Mouse (Mus musculus) midbrain, embryonic 12.5 days (tissue): ENCODE data around the gene Adarb1. TPM values are rescaled to one million over a fixed set of nuclear protein-coding genes. Genes with fewer than 3 reads are reported as not detected.

Experiments
- ATAC-seq: fragments of 200-750 bp; cut with Nextera tagmentation; 2 replicates; pipeline ENCODE4 v1.8.0; 2017; ENCODE audit warnings: low read depth, moderate TSS enrichment, moderate library complexity; ENCODE audit not compliant: low FRiP score
- H3K27ac ChIP-seq: fragments of 300-500 bp; sonication (generic); replicated peaks from 2 replicates; pipeline ENCODE4 v1.5.1; 2016; ENCODE audit warnings: mild to moderate bottlenecking
- H3K27me3 ChIP-seq: fragments of 300-500 bp; sonication (generic); 2 replicates; pipeline ENCODE4 v1.6.1; 2016; ENCODE audit warnings: mild to moderate bottlenecking
- H3K36me3 ChIP-seq: fragments of 300-500 bp; sonication (generic); 2 replicates; pipeline ENCODE4 v1.6.1; 2016
- H3K4me1 ChIP-seq: fragments of 300-500 bp; sonication (generic); 2 replicates; pipeline ENCODE4 v1.6.1; 2016
- H3K4me2 ChIP-seq: fragments of 300-500 bp; sonication (generic); replicated peaks from 2 replicates; pipeline ENCODE4 v1.6.1; 2016; ENCODE audit warnings: mild to moderate bottlenecking, moderate library complexity
- H3K4me3 ChIP-seq: fragments of 300-500 bp; sonication (generic); 2 replicates; pipeline ENCODE4 v1.5.1; 2016; ENCODE audit warnings: mild to moderate bottlenecking
- H3K9ac ChIP-seq: fragments of 300-500 bp; sonication (generic); replicated peaks from 2 replicates; pipeline ENCODE4 v1.6.1; 2016; ENCODE audit warnings: mild to moderate bottlenecking, moderate library complexity
- H3K9me3 ChIP-seq: fragments of 300-500 bp; sonication (generic); 2 replicates; pipeline ENCODE4 v1.6.1; 2016; ENCODE audit warnings: mild to moderate bottlenecking
- WGBS: fragments of 180-500 bp; shearing (Covaris S2); methylation state at CpG from one replicate; pipeline ENCODE4 v1.1.7; 2016; 5-methylcytosine and 5-hydroxymethylcytosine counted together
- polyA plus RNA-seq: library from polyadenylated mRNA; unstranded; fragments of >200 nt; fragmentation: Nextera tagmentation; extraction: Ambion mirVana; gene quantifications from 2 replicates; pipeline ENCODE4 v1.2.1, GENCODE M21; 2016

Gene Adarb1
- polyA plus RNA-seq, 1 experiment from 2014 or later: 9.3 TPM

DNA sequence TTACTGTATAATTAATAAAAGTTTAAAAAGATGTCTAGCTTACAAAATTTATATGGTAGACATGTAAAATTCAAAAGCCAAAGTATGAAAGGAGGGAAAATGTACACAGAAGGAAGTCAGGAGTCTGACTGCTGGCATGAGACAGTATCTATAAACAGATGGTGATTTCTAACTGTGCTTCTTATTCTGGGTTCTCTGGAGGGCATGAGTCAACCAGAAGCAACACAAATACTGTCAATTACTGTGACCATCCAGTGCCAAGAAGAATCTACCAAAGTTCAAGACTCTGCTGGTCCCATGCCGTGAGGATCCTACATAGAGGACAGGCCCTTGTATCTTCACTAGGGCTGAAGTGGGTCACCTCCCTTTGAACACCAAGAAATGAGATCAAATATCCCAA lies 43.1 kb downstream of the Adarb1 start:
- H3K27me3 ChIP-seq: no peaks in the 10 kb centered on the region
- 86% methylated on average over 1 of the region's 1 CpGs for WGBS
- H3K9me3 ChIP-seq: no peaks in the 10 kb centered on the region
- no peak for ATAC-seq
- H3K4me1 ChIP-seq: no peaks in the 10 kb centered on the region
- no peak overlapping the region for H3K4me2 ChIP-seq
- no peak overlapping the region for H3K9ac ChIP-seq
- H3K4me3 ChIP-seq: no peak overlapping the region
- no peak overlapping the region for H3K27ac ChIP-seq
- H3K36me3 ChIP-seq: no peaks in the 10 kb centered on the region

DNA sequence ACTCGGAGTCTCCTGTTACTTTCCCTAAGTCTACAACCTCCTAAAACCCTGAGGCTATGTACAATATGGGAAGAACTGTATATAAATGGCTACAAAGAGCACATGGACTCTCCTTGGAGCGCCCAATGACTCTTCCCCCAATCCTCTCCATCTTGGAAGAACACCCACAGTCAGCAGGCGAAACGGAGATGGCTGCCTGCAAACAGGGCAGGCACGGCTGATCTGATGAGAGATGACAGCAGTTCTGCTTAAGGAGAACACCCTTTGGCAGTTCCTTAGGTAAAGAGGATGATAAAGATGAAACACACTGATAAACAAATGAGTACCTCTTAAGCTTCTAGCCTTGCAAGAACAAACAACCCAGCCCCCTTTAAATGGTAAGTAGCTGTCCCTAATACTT lies 43.7 kb downstream of the Adarb1 start:
- Histone ChIP-seq H3K36me3 (no peaks in the 10 kb centered on the region), H3K4me1 (peaks cover 4% of the 10 kb centered on the region; the same call in 1 of the 2 replicates), H3K27ac (no peak overlapping the region), H3K4me3 (no peak overlapping the region), H3K9ac (no peak overlapping the region), H3K9me3 (no peaks in the 10 kb centered on the region), H3K4me2 (no peak overlapping the region), H3K27me3 (no peaks in the 10 kb centered on the region)
- ATAC-seq: no peak
- 90% methylated on average over 5 of the region's 5 CpGs for WGBS

DNA sequence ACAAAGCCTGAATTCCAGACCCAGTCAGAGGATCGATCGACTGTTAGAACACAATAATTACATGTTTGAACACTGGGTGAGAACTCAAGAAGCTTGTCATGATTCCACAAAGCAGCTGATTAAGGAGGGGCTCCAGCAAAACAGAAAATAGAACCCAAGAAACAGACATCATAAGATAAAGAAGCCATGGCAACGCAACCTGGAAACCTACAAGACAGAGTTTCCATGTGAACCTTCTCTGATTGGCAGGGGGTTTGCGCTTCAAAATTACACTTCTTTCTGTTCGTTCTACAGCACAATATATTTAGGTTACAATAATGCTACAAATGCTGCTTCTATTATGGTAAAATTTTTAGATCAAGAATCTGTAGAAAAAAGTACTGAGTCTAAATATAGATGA lies 47.9 kb downstream of the Adarb1 start:
- Histone ChIP-seq H3K9ac (no peak overlapping the region), H3K27me3 (no peaks in the 10 kb centered on the region), H3K27ac (no peak overlapping the region), H3K4me3 (no peak overlapping the region), H3K9me3 (no peaks in the 10 kb centered on the region), H3K36me3 (no peaks in the 10 kb centered on the region), H3K4me2 (no peak overlapping the region), H3K4me1 (peaks cover 4% of the 10 kb centered on the region; the same call in 1 of the 2 replicates)
- no peak for ATAC-seq
- WGBS: 83% methylated on average over 5 of the region's 5 CpGs

DNA sequence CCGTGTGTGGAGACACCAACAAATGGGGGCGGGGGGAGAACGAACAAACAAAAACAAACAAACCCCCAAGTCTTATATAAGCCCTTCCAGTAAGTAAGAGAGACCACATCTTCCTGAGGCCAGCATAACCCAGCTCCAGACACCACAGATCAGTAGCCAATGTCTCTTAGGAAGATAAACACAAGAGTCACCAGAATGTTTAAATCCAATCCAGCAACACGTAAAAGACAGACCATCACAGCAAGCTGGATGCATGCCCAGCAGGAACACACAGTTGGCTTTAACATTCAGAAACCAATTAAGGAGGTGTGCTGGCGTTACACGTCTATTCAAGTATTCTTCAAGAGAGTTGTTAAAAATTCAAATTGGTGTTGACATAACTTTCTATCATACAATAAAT lies 50.1 kb downstream of the Adarb1 start:
- H3K4me1 ChIP-seq: peaks cover 4% of the 10 kb centered on the region; the same call in 1 of the 2 replicates
- no peak overlapping the region for H3K27ac ChIP-seq
- no peaks in the 10 kb centered on the region for H3K9me3 ChIP-seq
- WGBS: 70% methylated on average over 6 of the region's 6 CpGs
- H3K9ac ChIP-seq: no peak overlapping the region
- no peak overlapping the region for H3K4me2 ChIP-seq
- H3K36me3 ChIP-seq: no peaks in the 10 kb centered on the region
- H3K4me3 ChIP-seq: no peak overlapping the region
- no peaks in the 10 kb centered on the region for H3K27me3 ChIP-seq
- no peak for ATAC-seq

DNA sequence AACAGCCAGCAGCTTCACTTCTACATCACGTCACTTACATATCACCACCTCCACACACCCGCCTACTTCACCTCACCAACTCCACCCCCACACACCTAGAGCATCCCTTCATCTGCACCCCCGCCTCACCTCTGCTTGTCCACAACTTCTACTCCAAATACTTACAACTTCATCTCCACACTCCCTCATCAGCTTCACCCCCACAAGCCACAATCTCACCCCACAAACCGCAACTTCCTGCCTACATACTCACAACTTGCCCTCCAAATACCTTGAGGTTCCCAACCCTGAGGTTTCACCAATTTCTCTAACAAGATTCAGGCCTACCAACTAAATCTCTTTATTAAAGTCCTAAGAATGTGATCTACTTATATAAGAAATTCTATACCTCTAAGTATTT lies 51.1 kb downstream of the Adarb1 start:
- Histone ChIP-seq H3K9me3 (no peaks in the 10 kb centered on the region), H3K9ac (no peak overlapping the region), H3K27me3 (no peaks in the 10 kb centered on the region), H3K4me3 (no peak overlapping the region), H3K4me1 (peaks cover 4% of the 10 kb centered on the region; the same call in 1 of the 2 replicates), H3K27ac (no peak overlapping the region), H3K36me3 (no peaks in the 10 kb centered on the region), H3K4me2 (no peak overlapping the region)
- WGBS: 92% methylated on average over 4 of the region's 4 CpGs
- ATAC-seq: no peak

DNA sequence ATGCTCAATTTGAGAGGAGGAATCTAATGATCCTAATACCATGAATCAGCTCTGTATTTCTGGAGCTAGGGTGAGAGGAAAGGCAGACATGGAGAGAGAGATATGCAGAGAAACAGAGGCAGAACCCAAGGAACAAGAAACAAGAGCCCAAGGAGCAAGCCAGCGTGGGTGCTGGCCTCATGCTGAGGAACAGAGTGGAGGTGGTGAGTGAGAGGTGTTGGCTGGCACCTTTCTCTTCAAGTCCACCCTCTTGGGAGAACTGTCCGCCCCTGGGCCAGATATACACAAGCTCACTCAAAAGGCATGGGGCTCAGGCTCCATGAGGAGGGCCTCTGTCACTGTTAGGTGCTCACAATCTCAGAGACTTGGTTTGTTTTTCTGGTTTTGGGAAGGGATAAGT lies 52.9 kb downstream of the Adarb1 start:
- H3K4me3 ChIP-seq: no peak overlapping the region
- H3K4me1 ChIP-seq: peaks cover 4% of the 10 kb centered on the region; the same call in 1 of the 2 replicates
- H3K27ac ChIP-seq: no peak overlapping the region
- ATAC-seq: no peak
- no peak overlapping the region for H3K4me2 ChIP-seq
- H3K36me3 ChIP-seq: no peaks in the 10 kb centered on the region
- H3K27me3 ChIP-seq: no peaks in the 10 kb centered on the region
- 85% methylated on average over 2 of the region's 2 CpGs for WGBS
- no peaks in the 10 kb centered on the region for H3K9me3 ChIP-seq
- no peak overlapping the region for H3K9ac ChIP-seq

DNA sequence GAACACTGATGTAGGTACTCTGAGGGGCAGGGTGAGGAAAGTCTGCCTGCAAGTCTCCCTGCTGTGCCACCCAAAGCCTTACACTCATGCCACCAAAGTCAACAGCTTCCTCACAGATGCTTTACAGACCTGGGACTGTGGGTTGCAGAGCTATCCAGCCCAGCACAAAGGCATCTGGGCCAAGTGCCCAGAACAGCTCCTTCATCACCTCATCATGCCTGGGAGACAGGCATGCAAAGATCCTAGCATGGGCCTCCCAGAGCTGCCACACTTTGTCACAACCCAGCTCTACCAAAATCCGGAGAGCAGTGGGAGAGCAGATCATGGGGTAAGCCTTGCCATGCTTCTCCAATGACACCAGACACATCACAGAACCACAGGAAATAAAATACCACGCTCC lies 57.6 kb downstream of the Adarb1 start:
- Histone ChIP-seq H3K27ac (no peak overlapping the region), H3K9ac (no peak overlapping the region), H3K4me3 (no peak overlapping the region), H3K9me3 (no peaks in the 10 kb centered on the region), H3K4me2 (no peak overlapping the region), H3K36me3 (no peaks in the 10 kb centered on the region), H3K27me3 (no peaks in the 10 kb centered on the region), H3K4me1 (no peaks in the 10 kb centered on the region)
- 93% methylated on average over 2 of the region's 2 CpGs for WGBS
- no peak for ATAC-seq

DNA sequence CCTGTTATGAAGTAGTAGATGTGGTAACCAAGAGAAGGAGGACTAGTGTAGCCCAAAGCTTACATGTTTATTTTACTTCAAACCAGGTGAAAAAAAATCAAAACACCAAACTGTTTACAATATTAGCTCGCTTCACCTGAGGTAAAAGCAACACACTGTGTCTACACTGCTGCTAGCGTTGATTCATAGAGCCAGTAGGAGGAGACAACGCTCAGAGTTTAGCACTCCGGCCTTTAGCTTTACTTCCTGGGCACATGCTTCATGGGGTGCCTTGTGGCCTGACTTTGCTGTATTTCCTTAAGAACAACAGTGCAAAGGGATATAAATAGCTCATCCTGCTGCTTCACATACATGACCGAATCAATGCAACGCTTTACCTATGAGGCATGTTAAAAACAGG lies 60.1 kb downstream of the Adarb1 start:
- ATAC-seq: no peak
- no peak overlapping the region for H3K27ac ChIP-seq
- 87% methylated on average over 6 of the region's 6 CpGs for WGBS
- no peak overlapping the region for H3K4me2 ChIP-seq
- no peaks in the 10 kb centered on the region for H3K27me3 ChIP-seq
- H3K36me3 ChIP-seq: no peaks in the 10 kb centered on the region
- no peaks in the 10 kb centered on the region for H3K9me3 ChIP-seq
- no peaks in the 10 kb centered on the region for H3K4me1 ChIP-seq
- H3K9ac ChIP-seq: no peak overlapping the region
- H3K4me3 ChIP-seq: no peak overlapping the region

DNA sequence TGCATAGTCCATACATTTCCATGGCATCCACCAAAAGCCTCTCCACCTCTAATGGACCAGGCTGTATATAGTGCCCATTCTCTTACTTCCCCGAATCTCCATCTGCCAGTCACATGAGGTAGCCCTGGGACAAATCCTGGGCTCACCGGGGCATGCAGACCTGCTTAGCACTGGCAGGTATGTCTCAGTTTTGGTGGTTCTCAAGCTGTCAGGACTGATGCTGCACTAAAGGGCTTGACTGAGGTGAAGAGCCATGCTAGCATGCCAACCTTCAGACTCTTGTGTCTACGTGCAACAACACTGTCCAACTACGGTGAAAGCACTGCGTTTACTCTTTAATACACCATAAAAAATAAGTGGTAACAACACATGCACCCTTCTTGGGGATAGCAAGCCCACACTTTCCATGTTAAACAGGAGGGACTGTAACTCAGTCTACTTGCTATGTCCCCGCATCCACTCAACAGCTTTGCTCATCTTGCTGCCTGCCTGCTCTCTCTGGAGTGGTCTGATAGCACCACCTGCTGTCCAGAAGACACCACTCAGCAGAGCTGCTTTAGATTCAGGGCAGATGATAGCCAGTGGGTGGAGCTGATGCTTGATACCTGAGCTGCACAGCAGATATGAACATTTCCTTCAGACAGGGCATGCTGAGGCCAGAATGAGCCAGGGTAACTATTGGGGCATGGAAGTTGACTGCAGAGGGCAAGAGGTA lies 64.9 kb downstream of the Adarb1 start:
- H3K9me3 ChIP-seq: no peaks in the 10 kb centered on the region
- H3K9ac ChIP-seq: no peak overlapping the region
- no peaks in the 10 kb centered on the region for H3K36me3 ChIP-seq
- H3K4me3 ChIP-seq: no peak overlapping the region
- H3K27me3 ChIP-seq: no peaks in the 10 kb centered on the region
- H3K27ac ChIP-seq: no peak overlapping the region
- no peak overlapping the region for H3K4me2 ChIP-seq
- ATAC-seq: no peak
- WGBS: 87% methylated on average over 6 of the region's 6 CpGs
- H3K4me1 ChIP-seq: no peaks in the 10 kb centered on the region

DNA sequence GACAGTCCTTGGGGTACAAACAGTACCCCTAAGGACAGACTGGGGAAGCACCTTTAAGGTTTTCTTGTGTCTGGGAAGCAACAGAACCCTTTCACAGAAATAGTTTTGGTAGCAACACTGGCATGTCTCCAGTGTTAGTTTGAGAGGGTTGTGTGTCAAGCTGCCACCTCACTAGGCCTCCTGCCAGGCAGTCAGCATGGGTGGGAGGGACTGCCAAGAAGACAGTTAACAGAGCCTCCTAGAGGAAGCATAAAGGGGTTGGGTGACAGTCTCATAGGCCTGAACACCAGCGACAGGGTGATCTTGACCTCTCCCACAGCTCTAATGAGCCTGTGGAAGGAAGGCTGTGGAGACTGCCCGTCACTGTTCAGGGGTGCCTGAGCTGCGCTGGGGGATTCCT lies 75.2 kb downstream of the Adarb1 start:
- no peak overlapping the region for H3K4me3 ChIP-seq

DNA sequence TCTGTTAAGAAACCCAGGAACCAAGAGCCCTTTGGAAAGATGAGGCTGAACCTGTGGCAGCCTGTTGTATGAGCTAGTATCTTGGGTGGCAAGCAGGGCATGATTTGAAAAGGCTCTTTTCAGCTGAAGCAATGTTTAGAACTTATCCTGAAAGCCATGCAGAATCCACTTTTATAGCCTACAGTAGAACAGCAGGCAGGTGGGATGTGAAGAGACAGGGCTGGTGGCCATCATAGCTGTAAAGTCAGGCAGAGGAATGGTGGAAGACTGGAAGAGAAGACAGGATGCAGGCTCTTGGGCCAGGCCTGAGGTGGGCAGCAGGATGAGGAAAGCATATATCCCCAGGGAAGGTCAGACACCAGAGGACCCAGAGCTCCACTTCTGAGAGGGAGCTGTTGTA lies 76.4 kb downstream of the Adarb1 start:
- no peak overlapping the region for H3K27ac ChIP-seq
- no peak overlapping the region for H3K9ac ChIP-seq
- H3K9me3 ChIP-seq: no peaks in the 10 kb centered on the region
- H3K27me3 ChIP-seq: peaks cover 3% of the 10 kb centered on the region; the same call in 1 of the 2 replicates
- H3K4me3 ChIP-seq: no peak overlapping the region
- no peak for ATAC-seq
- peaks cover 20% of the 10 kb centered on the region for H3K4me1 ChIP-seq
- H3K36me3 ChIP-seq: no peaks in the 10 kb centered on the region
- H3K4me2 ChIP-seq: no peak overlapping the region

More for the DNA sequence above, 75.2 kb downstream of the Adarb1 start:
- ATAC-seq: no peak
- Histone ChIP-seq H3K36me3 (no peaks in the 10 kb centered on the region), H3K4me2 (no peak overlapping the region), H3K4me1 (peaks cover 19% of the 10 kb centered on the region), H3K27ac (no peak overlapping the region), H3K27me3 (peaks cover 3% of the 10 kb centered on the region; the same call in 1 of the 2 replicates), H3K9me3 (no peaks in the 10 kb centered on the region), H3K9ac (no peak overlapping the region)
- 87% methylated on average over 3 of the region's 3 CpGs for WGBS

DNA sequence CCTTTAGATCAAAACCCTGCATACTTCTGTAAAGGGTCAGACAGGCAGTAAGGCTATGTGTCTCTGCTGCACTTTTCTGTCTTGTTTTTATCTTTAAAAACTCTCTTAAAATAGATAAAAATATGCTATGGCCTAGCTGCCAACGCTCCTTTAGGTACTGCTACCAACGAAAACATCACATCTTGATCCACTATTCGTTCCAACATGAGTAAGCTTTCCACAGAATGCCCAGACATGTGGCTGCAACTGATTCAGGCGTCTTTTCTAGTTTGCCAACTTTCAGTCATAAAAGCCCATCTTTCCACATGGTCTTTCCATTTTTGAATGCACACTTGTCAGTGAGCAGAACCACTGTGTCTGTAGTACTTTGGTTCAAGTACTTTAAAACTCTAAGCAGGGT lies 77.0 kb downstream of the Adarb1 start:
- Histone ChIP-seq H3K4me1 (peaks cover 20% of the 10 kb centered on the region), H3K9me3 (no peaks in the 10 kb centered on the region), H3K9ac (no peak overlapping the region), H3K4me3 (no peak overlapping the region), H3K27me3 (peaks cover 3% of the 10 kb centered on the region; the same call in 1 of the 2 replicates), H3K36me3 (no peaks in the 10 kb centered on the region), H3K4me2 (no peak overlapping the region), H3K27ac (no peak overlapping the region)
- 85% methylated on average over 4 of the region's 4 CpGs for WGBS
- ATAC-seq: no peak

DNA sequence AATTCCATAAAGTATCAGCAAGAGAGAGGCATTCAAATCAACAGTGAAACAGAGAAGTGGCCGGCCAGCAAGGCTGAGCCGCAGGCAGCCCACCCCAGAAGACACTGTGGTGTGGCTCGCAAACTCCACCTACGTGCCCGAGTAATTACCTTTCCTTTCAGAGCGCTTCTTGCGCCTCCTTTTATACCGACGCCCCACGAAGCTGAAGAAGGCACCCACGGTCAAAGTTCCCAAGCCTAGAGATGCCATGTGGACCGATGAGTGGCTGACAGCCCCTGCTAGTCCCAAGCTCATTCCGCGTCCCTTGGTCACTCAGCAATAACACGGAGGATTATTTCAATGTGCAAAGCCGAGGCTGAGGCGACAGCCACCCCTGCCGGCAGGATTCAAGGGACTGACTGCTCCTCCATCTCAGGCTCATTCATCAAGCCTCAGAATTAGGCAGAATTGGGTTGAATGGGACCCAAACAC lies 78.2 kb downstream of the Adarb1 start:
- H3K27ac ChIP-seq: peak overlapping the region; percentile 39; the same call in 1 of the 2 replicates

More for the DNA sequence above, 78.2 kb downstream of the Adarb1 start:
- Histone ChIP-seq H3K9me3 (no peaks in the 10 kb centered on the region), H3K27me3 (peaks cover 3% of the 10 kb centered on the region; the same call in 1 of the 2 replicates), H3K4me2 (peak overlapping the region; percentile 84), H3K36me3 (no peaks in the 10 kb centered on the region), H3K4me1 (peaks cover 20% of the 10 kb centered on the region), H3K9ac (peak overlapping the region; percentile 49), H3K4me3 (peak overlapping the region; percentile 47)
- WGBS: 3% methylated on average over 18 of the region's 18 CpGs
- ATAC-seq: peak; percentile 77
